12 mouse cellular contexts compared by ENCODE assay signal in genomic region chr10:41746554-41746953, GRCm38 (mm10). TPM values are rescaled to one million over a fixed set of nuclear protein-coding genes. Genes with fewer than 3 reads are reported as not detected.
A peak's percentile ranks its signal among the peaks of the same experiment; 100 is the strongest.
DNase-seq lines count a peak whose midpoint lies in the region; ATAC-seq lines count a peak whose summit lies in the region.
"Had no signal": no experiment of that assay in that cellular context is flagged by ENCODE, and none has a peak within 500 bp of the region (broad histone marks: within the 10 kb centered on the region; RNA-seq: fewer than 3 reads in every experiment).

No protein-coding gene starts in this region.

- no peak overlapping the region for H3K9ac ChIP-seq in midbrain, embryonic 14.5 days (replicated peaks; ENCODE audit: low read length)
- no peak overlapping the region for H3K9ac ChIP-seq in midbrain, embryonic 13.5 days (replicated peaks)
- H3K9ac ChIP-seq: limb, embryonic 13.5 days had no signal

- no peak for ATAC-seq in midbrain, embryonic 14.5 days (ENCODE audit: low FRiP score, low TSS enrichment)
- ATAC-seq in midbrain, embryonic 13.5 days = no peak

- no peak overlapping the region for H3K4me2 ChIP-seq in midbrain, embryonic 14.5 days (ENCODE audit: low read length)
- no peak overlapping the region for H3K4me2 ChIP-seq in midbrain, embryonic 13.5 days (replicated peaks)
- H3K4me2 ChIP-seq: limb, embryonic 13.5 days had no signal

- WGBS in midbrain, embryonic 14.5 days = 90% methylated on average over 5 of the region's 5 CpGs
- WGBS in midbrain, embryonic 13.5 days = 93% methylated on average over 5 of the region's 5 CpGs

- H3K27me3 ChIP-seq in midbrain, embryonic 14.5 days (ENCODE audit: control insufficient read depth, insufficient read depth, low read length) = no peaks in the 10 kb centered on the region
- no peaks in the 10 kb centered on the region for H3K27me3 ChIP-seq in midbrain, embryonic 13.5 days
- H3K27me3 ChIP-seq: limb, embryonic 13.5 days had no signal

- H3K36me3 ChIP-seq in midbrain, embryonic 14.5 days (ENCODE audit: control insufficient read depth, insufficient read depth, low read length) = no peaks in the 10 kb centered on the region
- H3K36me3 ChIP-seq in midbrain, embryonic 13.5 days = 0 out of 2 replicates have a peak, but pooled peaks cover 3% of the 10 kb centered on the region

- DNase-seq in midbrain, embryonic 14.5 days = peak; percentile 29
- DNase-seq in cerebellum, postnatal 25 days = peak; percentile 12 to 47
- DNase-seq in layer of hippocampus, postnatal 10 days (ENCODE audit: low spot score in 2 of 2) = peak; percentile 49 to 61
- peak; percentile 25 for DNase-seq in right cerebral cortex, postnatal 25 days
- DNase-seq in urinary bladder, postnatal 14 days (ENCODE audit: low spot score) = no peak
- DNase-seq in adrenal gland, adult 18-20 months (ENCODE audit: low spot score in 2 of 2) = no peak
- no peak for DNase-seq in lung, postnatal 14 days
- DNase-seq: heart, adult 18-20 months; lung, postnatal 4 days had no signal

- H3K27ac ChIP-seq in midbrain, embryonic 14.5 days (replicated peaks; ENCODE audit: low read depth, low read length) = no peak overlapping the region
- no peak overlapping the region for H3K27ac ChIP-seq in midbrain, embryonic 13.5 days
- H3K27ac ChIP-seq: limb, embryonic 13.5 days had no signal

- H3K4me1 ChIP-seq in midbrain, embryonic 14.5 days (ENCODE audit: control insufficient read depth, insufficient read depth, low read length) = no peaks in the 10 kb centered on the region
- 0 out of 2 replicates have a peak, but pooled peaks cover 2% of the 10 kb centered on the region for H3K4me1 ChIP-seq in midbrain, embryonic 13.5 days (replicated peaks)

- H3K4me3 ChIP-seq in midbrain, embryonic 14.5 days (replicated peaks; ENCODE audit: low read depth, low read length) = no peak overlapping the region
- H3K4me3 ChIP-seq in midbrain, embryonic 13.5 days (replicated peaks) = no peak overlapping the region
- H3K4me3 ChIP-seq: limb, embryonic 13.5 days had no signal

- H3K9me3 ChIP-seq in midbrain, embryonic 14.5 days (ENCODE audit: control insufficient read depth, low read length) = no peaks in the 10 kb centered on the region
- no peaks in the 10 kb centered on the region for H3K9me3 ChIP-seq in midbrain, embryonic 13.5 days
- H3K9me3 ChIP-seq: G1E; limb, embryonic 13.5 days had no signal

RNA-seq across cellular contexts. Expression of gene Ccdc162, which starts 30.1 kb away (rescaled TPM):
- 0.26 and 0.55 TPM in 2 replicates for polyA plus RNA-seq in midbrain, embryonic 14.5 days (2014; fragmentation: Nextera tagmentation; extraction: Ambion mirVana)
- 0.35 and 0.70 TPM in 2 replicates for polyA plus RNA-seq in midbrain, embryonic 13.5 days (2015; fragmentation: Nextera tagmentation; extraction: Ambion mirVana)
- 1 to 10 TPM; 1.6 to 2.3 TPM for total RNA-seq in layer of hippocampus, postnatal 10 days (2021)
- total RNA-seq in adrenal gland, adult 18-20 months (2021) = 1 to 10 TPM in 1 of 2 experiments, under 1 TPM in 1; 0.36 to 1.7 TPM
- polyA plus RNA-seq: G1E had no signal

Comparison
In these comparisons a context has a peak if more than half of its experiments do, and no peak if none do; other contexts are left out.
1. DNase-seq: peak in midbrain, embryonic 14.5 days (single experiment), cerebellum, postnatal 25 days (2 of 2), layer of hippocampus, postnatal 10 days (2 of 2) and right cerebral cortex, postnatal 25 days (single experiment); none in urinary bladder, postnatal 14 days (single experiment), adrenal gland, adult 18-20 months (0 of 2) and lung, postnatal 14 days (single experiment).